34 mouse cellular contexts compared by ENCODE assay signal in the genomic region with DNA sequence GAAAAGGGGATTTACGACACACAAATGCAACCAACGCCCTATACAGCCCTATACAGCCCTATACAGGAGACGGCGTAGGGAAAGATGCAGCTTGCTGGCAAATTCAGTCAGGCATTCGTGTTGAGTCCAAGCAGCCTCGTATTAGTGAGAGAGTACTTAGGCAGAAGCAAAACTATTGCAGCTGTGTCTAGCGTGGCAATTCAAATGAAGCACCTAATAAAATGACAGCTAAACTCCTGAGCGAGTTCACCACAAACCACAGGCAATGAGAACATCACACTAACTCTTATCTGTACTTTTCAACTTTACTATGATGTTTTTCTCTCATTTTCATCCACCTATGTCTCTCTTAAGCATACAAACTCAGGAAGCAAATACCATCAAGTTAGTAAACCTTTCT.
DNase-seq lines count a peak whose midpoint lies in the region; ATAC-seq and TF ChIP-seq lines count a peak whose summit lies in the region.
"Had no signal": no experiment of that assay in that cellular context is flagged by ENCODE, and none has a peak within 500 bp of the region (broad histone marks: within the 10 kb centered on the region; RNA-seq: fewer than 3 reads in every experiment).

No protein-coding gene starts in this region.

- 91% methylated on average over 8 of the region's 8 CpGs for WGBS in midbrain, postnatal 0 days

- H3K36me3 ChIP-seq in midbrain, postnatal 0 days (ENCODE audit: insufficient read depth, low read length): peaks cover 2% of the 10 kb centered on the region; the same call in 1 of the 2 replicates

- no peak for ATAC-seq in midbrain, postnatal 0 days (ENCODE audit: low FRiP score)
- ATAC-seq: forebrain, embryonic 15.5 days; midbrain, embryonic 13.5 days had no signal

- H3K27ac ChIP-seq in midbrain, postnatal 0 days (ENCODE audit: low read depth, low read length): no peak overlapping the region
- H3K27ac ChIP-seq: embryonic facial prominence, embryonic 12.5 days; forebrain, embryonic 15.5 days; gastrocnemius, adult 2 months; heart, embryonic 13.5 days; hindbrain, embryonic 14.5 days; kidney, embryonic 15.5 days; limb, embryonic 10.5 days; limb, embryonic 15.5 days; liver, embryonic 13.5 days; macrophage; midbrain, embryonic 13.5 days; neural tube, embryonic 12.5 days had no signal

- no peaks in the 10 kb centered on the region for H3K27me3 ChIP-seq in midbrain, postnatal 0 days (ENCODE audit: insufficient read depth, low read length)
- H3K27me3 ChIP-seq: embryonic facial prominence, embryonic 12.5 days; forebrain, embryonic 15.5 days; kidney, embryonic 15.5 days; limb, embryonic 15.5 days; liver, embryonic 13.5 days; midbrain, embryonic 13.5 days; neural tube, embryonic 12.5 days had no signal

- H3K9ac ChIP-seq in midbrain, postnatal 0 days (replicated peaks; ENCODE audit: low read length, poor library complexity, severe bottlenecking): no peak overlapping the region
- H3K9ac ChIP-seq: embryonic facial prominence, embryonic 12.5 days; forebrain, embryonic 15.5 days; heart, embryonic 13.5 days; hindbrain, embryonic 14.5 days; kidney, embryonic 15.5 days; limb, embryonic 15.5 days; liver, embryonic 13.5 days; midbrain, embryonic 13.5 days; neural tube, embryonic 12.5 days had no signal

- H3K4me2 ChIP-seq in midbrain, postnatal 0 days (ENCODE audit: low read depth, low read length, poor library complexity, severe bottlenecking): no peak overlapping the region
- H3K4me2 ChIP-seq: embryonic facial prominence, embryonic 12.5 days; forebrain, embryonic 15.5 days; heart, embryonic 13.5 days; hindbrain, embryonic 14.5 days; kidney, embryonic 15.5 days; limb, embryonic 15.5 days; liver, embryonic 13.5 days; midbrain, embryonic 13.5 days; neural tube, embryonic 12.5 days had no signal

- no peak for TF ChIP-seq CTCF in midbrain, postnatal 0 days (IDR thresholded peaks at IDR 0.05)

- H3K4me1 ChIP-seq in midbrain, postnatal 0 days (ENCODE audit: insufficient read depth, low read length): no peaks in the 10 kb centered on the region
- H3K4me1 ChIP-seq: embryonic facial prominence, embryonic 12.5 days; forebrain, embryonic 15.5 days; kidney, embryonic 15.5 days; limb, embryonic 10.5 days; limb, embryonic 15.5 days; liver, embryonic 13.5 days; midbrain, embryonic 13.5 days; neural tube, embryonic 12.5 days had no signal

- H3K9me3 ChIP-seq in midbrain, postnatal 0 days (ENCODE audit: low read length): no peaks in the 10 kb centered on the region
- H3K9me3 ChIP-seq: embryonic facial prominence, embryonic 12.5 days; forebrain, embryonic 15.5 days; heart, embryonic 13.5 days; kidney, embryonic 15.5 days; limb, embryonic 10.5 days; limb, embryonic 15.5 days; liver, embryonic 13.5 days; midbrain, embryonic 13.5 days; neural tube, embryonic 12.5 days had no signal

- DNase-seq in thymus, postnatal 0 days (ENCODE audit: low spot score): peak; percentile 9
- DNase-seq in thymus, postnatal 10 days (ENCODE audit: low spot score in 2 of 2): no peak
- peak; percentile 62 for DNase-seq in CD4-positive helper T cell, adult 2 months (ENCODE audit: low read depth, low spot score)
- DNase-seq in T-cell, adult 2 months (ENCODE audit: low spot score): peak; percentile 47
- peak; percentile 33 for DNase-seq in naive thymus-derived CD4-positive, alpha-beta T cell, adult 2 months (ENCODE audit: low read depth)
- DNase-seq in kidney, postnatal 14 days: no peak
- no peak for DNase-seq in midbrain, postnatal 0 days (ENCODE audit: low spot score)
- no peak for DNase-seq in neural tube, embryonic 10.5 days (ENCODE audit: extremely low spot score, low spot score)
- DNase-seq: adrenal gland, postnatal 14 days; B cell, adult 2 months; cerebellum, adult 11 months; cerebellum, adult 9-10 months; cerebellum, postnatal 36 days; embryo, embryonic 11 days; gastrocnemius, adult 2 months; gastrocnemius, postnatal 36 days; heart, postnatal 10 days; kidney, adult 18-20 months; kidney, postnatal 4 days; liver, embryonic 13.5 days; lung, adult 18-20 months; lung, postnatal 10 days; right cerebral cortex, postnatal 14 days; thymus, postnatal 36 days had no signal

- no peak overlapping the region for H3K4me3 ChIP-seq in midbrain, postnatal 0 days (ENCODE audit: low read depth, low read length)
- H3K4me3 ChIP-seq: embryonic facial prominence, embryonic 12.5 days; forebrain, embryonic 15.5 days; gastrocnemius, adult 2 months; heart, embryonic 13.5 days; kidney, embryonic 15.5 days; limb, embryonic 10.5 days; limb, embryonic 15.5 days; liver, embryonic 13.5 days; midbrain, embryonic 13.5 days; neural tube, embryonic 12.5 days had no signal

Comparison
In these comparisons a context has a peak if more than half of its experiments do, and no peak if none do; other contexts are left out.
1. DNase-seq: peak in thymus, postnatal 0 days (single experiment), CD4-positive helper T cell, adult 2 months (single experiment), T-cell, adult 2 months (single experiment) and naive thymus-derived CD4-positive, alpha-beta T cell, adult 2 months (single experiment); none in thymus, postnatal 10 days (0 of 2), kidney, postnatal 14 days (single experiment), midbrain, postnatal 0 days (single experiment) and neural tube, embryonic 10.5 days (single experiment).